In the genomic region with DNA sequence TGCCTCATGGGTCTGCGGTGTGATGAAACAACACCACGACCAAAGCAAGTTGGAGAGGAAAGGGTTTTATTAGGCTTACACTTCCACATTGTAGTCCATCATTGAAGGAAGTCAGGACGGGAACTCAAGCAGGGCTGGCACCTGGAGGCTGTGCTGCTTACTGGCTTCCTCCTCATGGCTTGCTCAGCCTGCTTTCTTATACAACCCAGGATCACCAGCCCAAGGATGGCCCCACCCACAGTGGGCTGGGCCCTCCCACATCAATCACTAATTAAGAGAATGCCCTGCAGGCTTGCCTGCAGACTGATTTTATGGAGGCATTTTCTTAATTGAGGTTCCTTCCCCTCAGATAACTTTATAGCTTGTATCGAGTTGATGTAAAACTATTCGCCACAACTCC, we compare ENCODE assay signal across 25 mouse cellular contexts.
"Had no signal": no experiment of that assay in that cellular context is flagged by ENCODE, and none has a peak within 500 bp of the region (broad histone marks: within the 10 kb centered on the region; RNA-seq: fewer than 3 reads in every experiment).

No protein-coding gene starts in this region.

- H3K4me1 ChIP-seq: liver, embryonic 13.5 days; liver, embryonic 15.5 days had no signal

- H3K36me3 ChIP-seq: heart, embryonic 15.5 days; hindbrain, embryonic 13.5 days; hindbrain, embryonic 15.5 days; limb, embryonic 10.5 days; limb, embryonic 12.5 days; liver, embryonic 13.5 days; liver, embryonic 15.5 days had no signal

- H3K9me3 ChIP-seq: heart, embryonic 13.5 days; heart, embryonic 15.5 days; hindbrain, embryonic 13.5 days; hindbrain, embryonic 15.5 days; limb, embryonic 10.5 days; limb, embryonic 12.5 days; liver, embryonic 13.5 days; liver, embryonic 15.5 days had no signal

- H3K27ac ChIP-seq: heart, adult 2 months; heart, embryonic 13.5 days; heart, embryonic 15.5 days; hindbrain, embryonic 13.5 days; hindbrain, embryonic 15.5 days; hindbrain, postnatal 0 days; kidney, postnatal 0 days; limb, embryonic 10.5 days; limb, embryonic 12.5 days; liver, embryonic 13.5 days; liver, embryonic 15.5 days had no signal

- H3K27me3 ChIP-seq: heart, embryonic 13.5 days; heart, embryonic 15.5 days; hindbrain, embryonic 13.5 days; hindbrain, embryonic 15.5 days; limb, embryonic 12.5 days; liver, embryonic 13.5 days; liver, embryonic 15.5 days had no signal

- H3K9ac ChIP-seq: heart, embryonic 13.5 days; heart, embryonic 15.5 days; hindbrain, embryonic 13.5 days; hindbrain, embryonic 15.5 days; limb, embryonic 12.5 days; liver, embryonic 13.5 days; liver, embryonic 15.5 days had no signal

- DNase-seq: gastrocnemius, postnatal 14 days; gastrocnemius, postnatal 36 days; heart, adult 11 months; heart, adult 2 months; heart, postnatal 14 days; heart, postnatal 36 days; kidney, adult 11 months; kidney, adult 8-10 months; kidney, postnatal 25 days; layer of hippocampus, adult 9-11 months; layer of hippocampus, postnatal 36 days; liver; liver, embryonic 13.5 days had no signal

- H3K4me3 ChIP-seq: heart, adult 2 months; heart, embryonic 13.5 days; heart, embryonic 15.5 days; hindbrain, embryonic 13.5 days; hindbrain, embryonic 15.5 days; limb, embryonic 10.5 days; limb, embryonic 12.5 days; liver, embryonic 13.5 days; liver, embryonic 15.5 days had no signal

- H3K4me2 ChIP-seq: heart, embryonic 11.5 days; heart, embryonic 13.5 days; heart, embryonic 15.5 days; hindbrain, embryonic 13.5 days; hindbrain, embryonic 15.5 days; limb, embryonic 12.5 days; liver, embryonic 11.5 days; liver, embryonic 13.5 days; liver, embryonic 15.5 days had no signal

- ATAC-seq: hindbrain, postnatal 0 days; intestine, embryonic 16.5 days had no signal
